Mouse (Mus musculus): ENCODE results near the gene Apoa2.
"Not testable (repeated sequence)": the region's sequence is repeated elsewhere in the genome, so short reads cannot be mapped to it uniquely, and the experiment has no call there.

DNA sequence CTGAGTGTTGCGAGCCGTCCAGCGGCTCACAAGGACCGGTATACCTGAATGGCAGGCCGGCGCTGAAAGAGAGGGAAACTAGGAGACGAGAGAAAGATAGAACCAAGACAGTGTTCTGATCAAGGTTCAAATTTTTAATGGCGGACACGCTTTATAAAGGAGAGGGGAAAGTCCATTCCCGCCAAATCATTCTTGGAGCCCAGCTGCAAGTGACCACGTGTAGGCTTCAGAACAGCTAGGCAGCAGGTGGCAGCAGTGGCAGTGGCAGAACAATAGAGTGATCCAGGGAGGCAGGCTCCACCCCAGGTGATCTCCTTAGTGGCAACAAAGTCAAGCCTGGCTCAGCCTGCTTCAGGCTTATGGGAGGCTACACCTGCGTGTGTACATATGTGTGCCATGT lies 17.1 kb downstream of the Apoa2 start:
- TF ChIP-seq EP300 (IDR thresholded peaks at IDR 0.05; ENCODE audit: low read depth) = not testable (repeated sequence)
- TF ChIP-seq CTCF (IDR thresholded peaks at IDR 0.05; ENCODE audit: low read depth) = peak; percentile 23; the same call in 1 of the 2 replicates
